Mouse (Mus musculus) CD4-positive naive resting alpha-beta T cell, adult 76 days (primary cell): ENCODE results near the gene Prcc. TPM values are rescaled to one million over a fixed set of nuclear protein-coding genes. Genes with fewer than 3 reads are reported as not detected.

Source experiments
- total RNA-seq: library from RNA; stranded (reverse); gene quantifications from one replicate; pipeline ENCODE4 v1.2.4, GENCODE M21; 2023

The Prcc gene
- 64.7 TPM for total RNA-seq

DNA sequence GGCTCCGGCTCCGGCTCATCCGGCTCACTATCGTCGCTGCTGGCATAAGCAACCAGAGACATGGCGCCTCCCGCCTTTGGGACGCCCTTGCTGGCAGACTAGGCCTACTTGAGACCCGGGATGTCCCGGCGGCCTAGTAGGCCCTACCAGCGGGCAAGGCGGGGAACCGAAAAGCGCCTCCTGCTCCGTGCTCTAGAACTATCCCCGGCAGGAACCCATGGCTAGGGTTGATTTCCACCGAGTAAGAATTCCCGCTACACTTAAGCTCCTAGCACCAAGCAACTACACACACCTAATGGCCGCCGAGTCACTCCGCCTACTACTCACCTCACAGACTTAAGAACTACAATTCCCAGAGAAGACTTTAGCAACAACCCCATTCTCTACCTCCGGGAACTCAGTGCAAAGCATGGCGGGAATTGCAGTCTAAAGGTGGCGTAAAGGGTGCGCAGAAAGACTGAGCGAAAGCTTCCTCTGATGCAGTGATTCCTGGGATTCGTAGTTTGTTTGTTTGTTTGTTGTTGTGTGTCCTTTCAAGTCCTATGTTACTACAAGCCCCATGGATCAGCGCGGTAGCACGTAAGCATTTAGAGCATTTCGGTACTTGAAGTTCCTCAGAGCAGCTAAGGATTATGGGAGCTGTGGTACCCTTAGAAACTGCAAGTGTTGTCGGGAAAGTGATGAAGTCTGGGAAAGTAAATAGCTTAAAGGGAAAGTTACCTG lies at the start of gene Prcc:
Prcc (minus strand) TSS at position 328 of the 723 bp plus-strand sequence.

DNA sequence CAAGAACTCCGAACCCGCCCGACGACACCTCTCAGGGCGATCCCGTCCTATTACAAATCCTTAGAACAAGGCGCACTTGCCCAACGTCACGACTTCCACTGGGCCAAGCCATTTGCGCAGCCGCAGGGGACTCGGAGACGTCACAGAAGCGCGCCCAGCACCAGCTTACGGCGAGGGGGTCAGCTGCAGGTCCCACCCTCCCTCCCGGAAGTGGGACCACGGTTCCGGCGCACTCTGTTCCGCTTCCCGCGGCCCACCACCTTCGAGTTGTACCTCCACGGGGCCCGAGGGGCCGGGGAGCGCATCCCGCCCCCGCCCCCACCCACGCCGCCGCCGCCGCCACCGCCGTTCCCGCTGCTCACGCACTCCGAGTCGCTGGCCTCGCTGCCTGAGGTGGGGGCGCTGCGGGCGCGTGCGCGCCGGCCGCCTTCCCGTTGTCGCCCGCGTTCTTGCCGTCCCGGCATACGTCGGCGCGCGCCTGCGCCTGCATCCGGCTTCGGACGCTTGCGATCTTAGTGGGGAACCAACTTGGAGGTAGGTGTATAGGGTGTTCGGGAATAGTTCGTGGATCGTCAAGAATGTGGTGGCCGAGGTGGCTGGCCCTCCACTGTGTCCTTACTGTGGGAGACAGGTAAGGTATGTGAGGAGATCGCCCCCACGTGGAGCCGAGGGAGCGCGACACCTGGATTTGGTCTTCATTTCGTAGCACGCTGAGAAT lies 44.8 kb upstream of the Prcc start, which contains the start of the genes Isg20l2 and Rrnad1:
Isg20l2 (plus strand) TSS at position 237 of the 718 bp plus-strand sequence.
Rrnad1 (minus strand) TSS at position 640 of the 718 bp plus-strand sequence.

DNA sequence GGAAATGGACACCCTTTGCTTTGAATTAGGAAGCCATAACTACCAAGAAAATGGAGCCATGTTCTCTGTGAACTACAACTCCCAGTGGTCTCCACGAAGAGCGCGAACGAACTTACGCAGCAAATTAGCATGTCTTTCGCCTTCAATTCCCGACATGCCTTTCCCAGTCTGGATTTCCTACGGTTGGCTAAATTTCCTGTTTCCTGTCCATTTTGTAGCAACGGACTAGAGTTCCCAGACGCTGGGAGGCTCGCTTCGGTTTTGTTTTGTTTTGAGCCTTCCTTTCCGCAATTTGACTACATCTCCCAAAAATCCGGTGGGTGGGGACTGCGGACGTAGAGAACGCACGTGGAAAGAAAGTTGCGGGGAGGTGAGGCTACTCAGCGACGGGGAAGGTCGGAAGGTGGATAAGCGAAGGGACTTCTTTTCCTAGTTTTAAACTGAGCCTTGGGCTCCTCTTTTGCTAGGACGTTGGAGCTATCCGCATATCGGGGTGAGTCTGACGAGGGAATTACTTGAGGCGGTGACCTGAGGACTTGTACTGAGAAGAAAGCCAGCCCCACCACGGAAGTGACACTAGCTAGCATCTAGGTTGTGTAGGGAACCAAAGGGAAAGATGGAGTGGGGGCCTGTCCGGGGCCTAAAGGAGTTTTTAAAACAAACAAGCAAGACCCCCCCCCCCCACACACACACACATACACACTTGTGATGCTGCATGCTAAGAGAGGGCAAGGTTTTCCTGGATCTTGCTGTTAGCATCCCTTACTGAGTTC lies 34.1 kb upstream of the Prcc start, which contains the start of gene Mrpl24:
Mrpl24 (plus strand) TSS at position 171 of the 773 bp plus-strand sequence.

DNA sequence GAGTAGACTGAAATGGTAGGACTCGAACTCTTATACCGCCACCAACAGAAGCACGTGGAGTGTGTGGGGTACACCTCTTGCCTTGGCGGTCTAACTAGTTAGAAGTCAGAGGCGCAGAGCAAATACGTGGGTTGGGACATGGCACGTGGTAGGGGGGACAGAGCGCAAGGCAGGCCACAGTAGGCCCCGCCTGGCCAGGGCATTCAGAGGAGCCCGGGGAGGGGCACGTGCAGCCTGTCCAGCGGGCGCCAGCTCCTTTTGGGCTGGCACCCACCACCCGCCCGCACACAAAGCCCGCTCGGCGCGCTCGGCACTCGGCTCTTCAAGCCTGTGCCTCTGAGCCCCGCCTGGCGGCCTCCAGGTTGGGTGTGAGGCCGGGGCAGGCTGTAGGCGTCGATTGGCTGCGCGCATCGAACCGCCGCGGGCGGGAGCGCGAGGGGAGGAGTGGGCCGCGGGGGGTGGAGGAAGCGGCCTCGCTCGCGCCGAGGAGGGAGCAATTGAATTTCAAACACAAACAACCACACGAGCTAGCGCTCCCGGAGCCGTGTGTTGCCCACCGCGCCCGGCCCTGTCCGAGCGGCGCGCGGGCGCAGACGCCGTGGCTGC lies 20.6 kb upstream of the Prcc start, which contains the start of gene Hdgf:
Hdgf (plus strand) TSS at position 442 of the 606 bp plus-strand sequence.

DNA sequence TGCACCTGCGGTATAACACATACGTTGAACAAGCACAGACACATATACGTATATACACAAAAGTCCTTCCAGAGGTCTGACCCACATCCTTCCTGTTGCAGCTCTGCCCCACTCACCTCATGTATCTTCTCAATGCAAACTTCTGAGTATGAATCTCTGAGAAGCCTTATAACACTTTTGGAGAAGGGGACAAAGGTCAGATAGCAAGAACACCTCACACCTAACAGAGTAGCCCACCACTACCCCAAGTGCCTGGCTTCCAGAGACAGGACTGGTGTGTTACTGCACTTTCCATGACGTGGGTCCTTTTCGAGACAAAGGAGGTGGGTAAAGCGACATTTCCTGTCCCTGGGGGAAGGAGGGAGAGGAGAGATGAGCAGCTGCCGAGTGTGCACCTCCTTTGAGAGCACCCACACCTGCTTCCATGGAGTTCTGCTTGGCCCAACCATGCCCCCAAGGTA lies 38.7 kb downstream of the Prcc start, which contains the start of gene Sh2d2a:
Sh2d2a (plus strand) TSS at position 106 of the 461 bp plus-strand sequence.

DNA sequence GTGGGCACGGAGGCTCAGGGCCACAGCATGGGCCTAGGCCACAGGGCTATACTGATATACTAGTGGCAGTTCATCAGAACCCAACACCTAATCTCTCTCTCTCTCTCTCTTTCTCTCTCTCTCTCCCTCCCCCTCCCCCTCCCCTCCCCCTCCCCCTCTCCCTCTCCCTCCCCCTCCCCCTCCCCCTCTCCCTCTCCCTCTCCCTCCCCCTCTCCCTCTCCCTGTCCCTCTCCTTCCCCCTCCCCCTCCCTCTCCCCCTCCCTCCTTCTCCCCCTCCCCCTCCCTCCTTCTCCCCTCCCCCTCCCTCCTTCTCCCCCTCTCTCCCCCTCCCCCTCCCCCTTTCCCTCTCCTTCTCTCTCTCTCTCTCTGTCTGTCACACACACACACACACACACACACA lies 61.2 kb downstream of the Prcc start, which contains the start of gene Pear1:
Pear1 (minus strand) TSS at position 101 of the 400 bp plus-strand sequence.

Other genes starting within 250 kb of the Prcc start
- 0.88 TPM for gene Lrrc71, start 137.0 kb downstream of the Prcc start, total RNA-seq
- gene Ntrk1, start 90.4 kb downstream of the Prcc start, total RNA-seq, result not detected
- not detected for gene Insrr, start 88.7 kb downstream of the Prcc start, total RNA-seq
- 23.8 TPM for gene Pear1, start 61.3 kb downstream of the Prcc start, total RNA-seq
- gene Sh2d2a, start 38.9 kb downstream of the Prcc start, total RNA-seq, result 400 TPM
- gene Hdgf, start 20.7 kb upstream of the Prcc start, total RNA-seq, result 75.2 TPM
- gene Mrpl24, start 33.9 kb upstream of the Prcc start, total RNA-seq, result 142 TPM
- gene Isg20l2, start 44.7 kb upstream of the Prcc start, total RNA-seq, result 65.7 TPM
- 28.8 TPM for gene Rrnad1, start 45.1 kb upstream of the Prcc start, total RNA-seq
- not detected for gene Crabp2, start 63.1 kb upstream of the Prcc start, total RNA-seq
- 0.59 TPM for gene Nes, start 85.5 kb upstream of the Prcc start, total RNA-seq
- not detected for gene Bcan, start 114.6 kb upstream of the Prcc start, total RNA-seq
- gene Hapln2, start 142.0 kb upstream of the Prcc start, total RNA-seq, result not detected
- gene Gpatch4, start 157.5 kb upstream of the Prcc start, total RNA-seq, result 19.1 TPM
- gene Naxe, start 172.9 kb upstream of the Prcc start, total RNA-seq, result 23.4 TPM
- gene Ttc24, start 192.7 kb upstream of the Prcc start, total RNA-seq, result not detected
- 0.44 TPM for gene Iqgap3, start 196.4 kb upstream of the Prcc start, total RNA-seq